Mouse (Mus musculus) MN1 (cell line): Measurements from ENCODE around the gene Akap14.

Source experiments
- DNase-seq: peaks from one replicate; pipeline ENCODE4 v3.0.0-alpha.2; 2016; ENCODE audit warnings: low spot score

Gene Akap14

DNA sequence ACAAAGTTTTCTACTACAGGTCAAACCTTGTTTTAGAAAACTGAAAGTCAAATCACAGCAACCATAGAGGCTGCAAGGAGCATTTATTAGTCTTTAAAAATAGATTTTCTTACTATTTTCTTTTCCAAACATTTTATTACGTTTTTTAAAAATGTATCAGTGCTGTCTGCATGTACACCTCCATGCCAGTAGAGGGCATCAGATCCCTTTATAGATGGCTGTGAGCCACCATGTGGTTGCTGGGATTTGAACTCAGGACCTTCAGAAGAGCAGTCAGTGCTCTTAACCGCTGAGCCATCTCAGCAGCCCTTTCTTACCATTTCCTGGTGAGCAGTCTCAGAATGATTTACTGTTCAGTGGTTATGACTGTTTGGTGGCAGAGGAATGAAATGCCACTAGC is 64.8 kb downstream of the Akap14 start:
- DNase-seq = no peak
